Mouse (Mus musculus): ENCODE measurements at regions not wholly inside any gene's neighbourhood (a gene's known extent, or its start where the extent isn't known, plus 50 kb on each side); places are given as distances from the start of the nearest gene placed in this dataset.

- peak; percentile 51; the same call in 1 of the 2 replicates for ATAC-seq
- WGBS = 77% methylated on average over 4 of the region's 4 CpGs
- H3K27ac ChIP-seq = no peak overlapping the region
- no peaks in the 10 kb centered on the region for H3K4me1 ChIP-seq (replicated peaks)
- no peaks in the 10 kb centered on the region for H3K9me3 ChIP-seq
- no peak overlapping the region for H3K9ac ChIP-seq
- no peak overlapping the region for H3K4me2 ChIP-seq (replicated peaks)
- H3K27me3 ChIP-seq (replicated peaks) = no peaks in the 10 kb centered on the region
- no peak overlapping the region for H3K4me3 ChIP-seq (replicated peaks)
- no peaks in the 10 kb centered on the region for H3K36me3 ChIP-seq
Observed at GRCm38 (mm10) chr9:17645882-17646626, 645.9 kb upstream of the Chordc1 start.

- Histone ChIP-seq H3K4me3 (replicated peaks) (no peak overlapping the region), H3K4me1 (replicated peaks) (no peaks in the 10 kb centered on the region), H3K9me3 (no peaks in the 10 kb centered on the region), H3K4me2 (replicated peaks) (no peak overlapping the region), H3K9ac (no peak overlapping the region), H3K27me3 (replicated peaks) (no peaks in the 10 kb centered on the region), H3K27ac (no peak overlapping the region), H3K36me3 (no peaks in the 10 kb centered on the region)
- no peak for ATAC-seq
Observed at GRCm38 (mm10) chr9:17653818-17654217, 638.1 kb upstream of the Chordc1 start.

DNA sequence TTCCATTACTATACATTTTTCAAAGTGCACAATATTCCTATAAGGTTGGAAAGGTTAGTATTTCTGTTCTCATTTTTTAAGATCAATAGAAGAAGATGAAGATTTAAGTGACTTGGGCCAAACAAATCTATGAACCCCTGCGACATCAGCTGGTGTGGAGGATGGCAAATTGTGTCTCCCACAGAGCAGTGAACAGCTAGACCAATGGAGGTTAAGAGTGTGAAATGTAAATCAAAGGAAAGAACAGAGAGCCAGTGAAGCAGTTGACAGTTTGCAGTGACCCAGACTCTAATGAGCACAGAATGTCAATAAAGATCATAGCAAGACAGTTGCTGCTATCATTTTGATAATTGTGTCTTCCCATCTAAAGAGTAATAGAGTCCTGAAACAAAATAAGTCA is 627.8 kb upstream of the Chordc1 start:
- H3K4me2 ChIP-seq (replicated peaks) = no peak overlapping the region
- no peaks in the 10 kb centered on the region for H3K4me1 ChIP-seq (replicated peaks)
- H3K9me3 ChIP-seq = no peaks in the 10 kb centered on the region
- H3K27ac ChIP-seq = no peak overlapping the region
- ATAC-seq = no peak
- WGBS = 60% methylated on average over 1 of the region's 1 CpGs
- no peak overlapping the region for H3K9ac ChIP-seq
- no peaks in the 10 kb centered on the region for H3K36me3 ChIP-seq
- no peak overlapping the region for H3K4me3 ChIP-seq (replicated peaks)
- H3K27me3 ChIP-seq (replicated peaks) = no peaks in the 10 kb centered on the region

DNA sequence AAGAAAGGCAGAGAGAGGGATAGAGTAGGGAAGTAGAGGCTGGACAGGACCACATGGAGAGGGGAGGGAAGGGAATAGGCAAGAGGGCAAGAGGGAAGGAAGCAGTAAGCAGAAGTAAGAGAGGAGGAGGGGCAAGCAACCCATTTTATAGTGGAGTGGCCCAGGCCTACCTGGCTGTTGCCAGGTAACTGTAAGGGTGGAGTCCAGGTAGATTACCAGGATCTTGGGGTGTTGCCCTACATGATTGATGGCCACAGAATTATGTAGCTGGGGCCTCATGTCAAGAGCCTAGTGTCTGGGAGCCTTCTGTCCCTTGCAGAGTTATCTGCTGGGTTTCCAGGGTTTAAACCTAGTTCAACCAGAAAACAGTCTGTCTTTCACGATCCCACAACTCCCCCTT is 623.7 kb upstream of the Chordc1 start:
- WGBS = 58% methylated on average over 1 of the region's 1 CpGs
- no peaks in the 10 kb centered on the region for H3K36me3 ChIP-seq
- no peak overlapping the region for H3K27ac ChIP-seq
- no peak overlapping the region for H3K9ac ChIP-seq
- no peak overlapping the region for H3K4me2 ChIP-seq (replicated peaks)
- H3K27me3 ChIP-seq (replicated peaks) = no peaks in the 10 kb centered on the region
- peak; percentile 51; the same call in 1 of the 2 replicates for ATAC-seq
- no peaks in the 10 kb centered on the region for H3K9me3 ChIP-seq
- H3K4me1 ChIP-seq (replicated peaks) = no peaks in the 10 kb centered on the region
- H3K4me3 ChIP-seq (replicated peaks) = no peak overlapping the region

GRCm38 (mm10) chr9:17675519-17675918 is 616.4 kb upstream of the Chordc1 start:
- WGBS = 51% methylated on average over 1 of the region's 1 CpGs
- Histone ChIP-seq H3K27me3 (replicated peaks) (no peaks in the 10 kb centered on the region), H3K36me3 (no peaks in the 10 kb centered on the region), H3K27ac (no peak overlapping the region), H3K9ac (no peak overlapping the region), H3K9me3 (no peaks in the 10 kb centered on the region), H3K4me3 (replicated peaks) (no peak overlapping the region), H3K4me2 (replicated peaks) (no peak overlapping the region), H3K4me1 (replicated peaks) (no peaks in the 10 kb centered on the region)
- peak; percentile 100 for ATAC-seq
